Mouse (Mus musculus) heart, embryonic 14.5 days (tissue): ENCODE results near the gene Senp1. TPM values are rescaled to one million over a fixed set of nuclear protein-coding genes. Genes with fewer than 3 reads are reported as not detected.

Experiments
- ATAC-seq: fragments of 200-750 bp; cut with Nextera tagmentation; 2 replicates; pipeline ENCODE4 v1.8.0; 2017; ENCODE audit warnings: low read depth, moderate TSS enrichment; ENCODE audit not compliant: insufficient number of reproducible peaks, insufficient read depth, low FRiP score
- H3K27ac ChIP-seq, 2 experiments: fragments of 200-500 bp in 1 of 2; fragments of 300-500 bp in 1 of 2; sonication (generic) in 1 of 2; replicated peaks in 1 of 2; 2 replicates each; pipeline ENCODE4 v1.5.1; 2012 to 2014; ENCODE audit warnings: low read depth in 2 of 2, low read length in 2 of 2, control low read depth in 1 of 2, mild to moderate bottlenecking in 1 of 2, mixed read lengths in 1 of 2; ENCODE audit not compliant: control insufficient read depth in 1 of 2, insufficient read depth in 1 of 2
- H3K27me3 ChIP-seq: fragments of 300-500 bp; sonication (generic); 2 replicates; pipeline ENCODE4 v1.6.1; 2014; ENCODE audit warnings: mild to moderate bottlenecking, low read length, control low read depth; ENCODE audit not compliant: control insufficient read depth, insufficient read depth
- H3K36me3 ChIP-seq: fragments of 300-500 bp; sonication (generic); 2 replicates; pipeline ENCODE4 v1.6.1; 2014; ENCODE audit warnings: mild to moderate bottlenecking, control low read depth, low read length, mixed read lengths; ENCODE audit not compliant: control insufficient read depth, insufficient read depth
- H3K4me1 ChIP-seq, 2 experiments: fragments of 200-500 bp in 1 of 2; fragments of 300-500 bp in 1 of 2; sonication (generic) in 1 of 2; 2 replicates each; pipeline ENCODE4 v1.6.1; 2012 to 2014; ENCODE audit warnings: low read length in 2 of 2, control low read depth in 1 of 2, mixed read lengths in 1 of 2; ENCODE audit not compliant: control insufficient read depth in 2 of 2, insufficient read depth in 2 of 2
- H3K4me2 ChIP-seq: fragments of 300-500 bp; sonication (generic); 2 replicates; pipeline ENCODE4 v1.6.1; 2014; ENCODE audit warnings: mild to moderate bottlenecking, low read length
- H3K4me3 ChIP-seq, 2 experiments: fragments of 200-500 bp in 1 of 2; fragments of 300-500 bp in 1 of 2; sonication (generic) in 1 of 2; 2 replicates each; pipeline ENCODE4 v1.5.1; 2012 to 2014; ENCODE audit warnings: low read length in 2 of 2, mild to moderate bottlenecking in 2 of 2, control low read depth in 1 of 2, low read depth in 1 of 2, moderate library complexity in 1 of 2; ENCODE audit not compliant: control insufficient read depth in 1 of 2, insufficient read depth in 1 of 2
- H3K9ac ChIP-seq: fragments of 300-500 bp; sonication (generic); 2 replicates; pipeline ENCODE4 v1.6.1; 2014; ENCODE audit warnings: mild to moderate bottlenecking, low read length
- H3K9me3 ChIP-seq: fragments of 300-500 bp; sonication (generic); 2 replicates; pipeline ENCODE4 v1.6.1; 2016; ENCODE audit warnings: low read length, control low read depth; ENCODE audit not compliant: control insufficient read depth
- WGBS: fragments of 180-500 bp; shearing (Covaris S2); extraction: QIAGEN DNeasy Blood & Tissue Kit; methylation state at CpG from one replicate; pipeline ENCODE4 v1.1.7; 2014; 5-methylcytosine and 5-hydroxymethylcytosine counted together
- polyA plus RNA-seq: library from polyadenylated mRNA; unstranded; fragments of >200 nt; fragmentation: Nextera tagmentation; extraction: Ambion mirVana; gene quantifications from 2 replicates; pipeline ENCODE4 v1.2.1, GENCODE M21; 2014

The Senp1 gene
- polyA plus RNA-seq, 1 experiment from 2014 or later: 22.7 TPM

DNA sequence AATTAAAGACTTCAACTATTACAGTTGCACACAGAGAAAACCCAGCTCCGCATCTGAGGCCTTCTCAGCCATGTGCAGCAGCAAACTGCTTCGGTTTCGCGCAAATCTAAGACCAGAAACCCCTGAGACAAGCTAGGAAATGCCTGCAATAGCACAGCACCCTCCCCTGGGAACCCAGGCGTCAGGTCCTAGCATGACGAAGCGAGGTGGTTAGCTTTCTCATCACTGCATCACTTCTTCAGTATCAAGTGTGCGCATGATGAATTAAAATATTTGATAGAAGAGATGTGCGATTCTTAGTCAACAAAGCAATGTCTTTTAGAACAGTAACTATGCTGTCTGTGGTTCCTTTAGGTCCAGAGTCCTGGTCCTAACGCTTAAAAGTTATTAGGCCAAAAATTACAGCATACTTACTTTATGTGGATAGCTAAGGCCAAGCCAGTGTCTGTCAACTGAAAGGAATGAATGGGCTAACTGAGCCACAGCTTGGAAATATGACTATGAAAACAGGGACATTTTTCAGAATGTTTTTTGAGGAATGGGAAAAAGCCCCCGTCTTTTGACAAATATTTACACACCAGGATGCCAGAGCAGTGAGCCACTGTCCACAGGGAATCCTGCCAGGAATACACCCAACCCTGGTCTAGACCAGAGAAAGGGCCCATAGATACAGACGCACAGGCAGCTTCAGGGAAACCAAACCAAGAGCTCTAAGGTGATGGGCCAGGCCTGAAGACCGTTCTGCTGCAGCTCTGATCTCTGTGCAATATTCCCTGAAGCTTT lies 44.4 kb downstream of the Senp1 start:
- 91% methylated on average over 13 of the region's 13 CpGs for WGBS
- Histone ChIP-seq H3K36me3 (peaks cover 91% of the 10 kb centered on the region), H3K4me1 (no peaks in the 10 kb centered on the region), H3K4me2 (no peak overlapping the region), H3K9me3 (0 out of 2 replicates have a peak, but pooled peaks cover 7% of the 10 kb centered on the region), H3K27ac (no peak overlapping the region), H3K4me3 (no peak overlapping the region), H3K27me3 (no peaks in the 10 kb centered on the region), H3K9ac (no peak overlapping the region)
- no peak for ATAC-seq

DNA sequence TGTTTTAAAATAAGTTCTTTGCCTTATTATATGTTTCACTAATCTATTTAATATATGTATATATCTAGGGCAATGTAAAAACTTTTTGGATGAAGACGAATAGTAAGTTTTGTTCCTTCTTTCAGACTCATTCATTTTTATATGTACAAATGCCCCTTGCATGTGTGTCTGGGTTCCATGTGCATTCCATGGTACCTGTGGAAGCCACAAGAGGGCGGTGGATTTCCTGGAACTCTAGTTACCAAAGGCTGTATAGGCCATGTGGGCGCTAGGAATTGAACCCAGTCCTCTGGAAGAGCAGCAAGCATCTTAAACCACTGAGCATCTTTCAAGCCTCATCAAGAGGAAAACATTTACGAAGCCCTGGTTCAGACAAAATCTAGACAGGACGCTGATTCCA lies 49.2 kb downstream of the Senp1 start:
- Histone ChIP-seq H3K27me3 (no peaks in the 10 kb centered on the region), H3K27ac (no peak overlapping the region), H3K9me3 (0 out of 2 replicates have a peak, but pooled peaks cover 7% of the 10 kb centered on the region), H3K9ac (no peak overlapping the region), H3K4me1 (no peaks in the 10 kb centered on the region), H3K4me3 (no peak overlapping the region), H3K4me2 (no peak overlapping the region), H3K36me3 (peaks cover 99% of the 10 kb centered on the region)
- no peak for ATAC-seq
- 96% methylated on average over 5 of the region's 5 CpGs for WGBS

- Histone ChIP-seq H3K36me3 (peaks cover 99% of the 10 kb centered on the region), H3K4me3 (no peak overlapping the region), H3K4me1 (no peaks in the 10 kb centered on the region), H3K9me3 (0 out of 2 replicates have a peak, but pooled peaks cover 7% of the 10 kb centered on the region), H3K27ac (no peak overlapping the region), H3K4me2 (no peak overlapping the region), H3K9ac (no peak overlapping the region), H3K27me3 (no peaks in the 10 kb centered on the region)
- 82% methylated on average over 6 of the region's 6 CpGs for WGBS
- no peak for ATAC-seq
Measured at GRCm38 (mm10) chr15:98043967-98044366, 49.6 kb downstream of the Senp1 start.

GRCm38 (mm10) chr15:98042508-98042907 lies 51.0 kb downstream of the Senp1 start:
- ATAC-seq: no peak

DNA sequence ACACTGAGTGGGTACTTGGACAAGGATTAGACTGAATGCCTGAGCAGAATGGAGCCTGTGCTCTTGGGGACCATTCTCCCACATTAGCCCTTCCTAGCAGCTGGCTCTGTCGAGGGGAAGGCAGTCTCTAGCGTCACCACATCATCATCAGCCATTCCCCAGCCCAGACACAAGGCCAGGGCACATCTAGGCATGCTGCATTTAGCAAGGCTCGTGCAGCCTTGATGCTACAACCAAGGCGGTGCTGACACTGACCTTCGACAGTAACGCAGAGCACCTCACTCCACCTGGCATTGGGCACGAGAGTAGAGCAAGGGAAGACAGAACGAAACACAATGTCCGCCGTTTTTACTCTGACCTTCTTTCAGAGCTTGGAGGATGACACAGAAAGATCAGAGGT lies 53.9 kb downstream of the Senp1 start:
- peaks cover 78% of the 10 kb centered on the region for H3K36me3 ChIP-seq
- WGBS: 81% methylated on average over 10 of the region's 10 CpGs

More at GRCm38 (mm10) chr15:98042508-98042907, 51.0 kb downstream of the Senp1 start:
- no peak overlapping the region for H3K4me2 ChIP-seq
- 0 out of 2 replicates have a peak, but pooled peaks cover 7% of the 10 kb centered on the region for H3K9me3 ChIP-seq
- H3K9ac ChIP-seq: no peak overlapping the region
- H3K4me3 ChIP-seq: no peak overlapping the region
- no peaks in the 10 kb centered on the region for H3K4me1 ChIP-seq
- 83% methylated on average over 12 of the region's 12 CpGs for WGBS
- peaks cover 94% of the 10 kb centered on the region for H3K36me3 ChIP-seq
- H3K27me3 ChIP-seq: no peaks in the 10 kb centered on the region
- no peak overlapping the region for H3K27ac ChIP-seq

DNA sequence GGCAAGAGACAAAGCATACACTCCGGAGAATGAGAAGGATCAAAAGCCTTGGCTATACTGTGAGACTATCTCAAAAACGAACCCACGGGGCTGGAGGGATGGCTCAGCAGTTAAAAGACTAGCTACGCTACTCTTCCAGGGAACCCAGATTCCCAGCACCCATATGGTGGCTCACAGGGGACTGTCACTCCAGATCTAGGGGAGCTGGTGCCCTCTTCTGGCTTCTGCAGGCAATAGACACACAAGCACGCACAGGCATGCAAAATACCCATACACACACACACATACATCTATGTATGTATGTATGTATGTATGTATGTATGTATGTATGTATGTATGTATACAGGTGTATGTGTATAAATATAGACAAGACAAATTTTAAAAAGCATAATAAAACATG lies 57.0 kb downstream of the Senp1 start:
- Histone ChIP-seq H3K27ac (no peak overlapping the region), H3K36me3 (peaks cover 47% of the 10 kb centered on the region), H3K4me2 (no peak overlapping the region), H3K27me3 (no peaks in the 10 kb centered on the region), H3K4me1 (no peaks in the 10 kb centered on the region), H3K4me3 (no peak overlapping the region), H3K9me3 (no peaks in the 10 kb centered on the region), H3K9ac (no peak overlapping the region)
- ATAC-seq: no peak
- 90% methylated on average over 5 of the region's 5 CpGs for WGBS

More for the DNA sequence above, 53.9 kb downstream of the Senp1 start:
- no peak overlapping the region for H3K4me3 ChIP-seq
- no peak overlapping the region for H3K27ac ChIP-seq
- no peaks in the 10 kb centered on the region for H3K4me1 ChIP-seq
- H3K9ac ChIP-seq: no peak overlapping the region
- H3K9me3 ChIP-seq: 0 out of 2 replicates have a peak, but pooled peaks cover 3% of the 10 kb centered on the region
- H3K4me2 ChIP-seq: no peak overlapping the region
- ATAC-seq: no peak
- H3K27me3 ChIP-seq: no peaks in the 10 kb centered on the region

DNA sequence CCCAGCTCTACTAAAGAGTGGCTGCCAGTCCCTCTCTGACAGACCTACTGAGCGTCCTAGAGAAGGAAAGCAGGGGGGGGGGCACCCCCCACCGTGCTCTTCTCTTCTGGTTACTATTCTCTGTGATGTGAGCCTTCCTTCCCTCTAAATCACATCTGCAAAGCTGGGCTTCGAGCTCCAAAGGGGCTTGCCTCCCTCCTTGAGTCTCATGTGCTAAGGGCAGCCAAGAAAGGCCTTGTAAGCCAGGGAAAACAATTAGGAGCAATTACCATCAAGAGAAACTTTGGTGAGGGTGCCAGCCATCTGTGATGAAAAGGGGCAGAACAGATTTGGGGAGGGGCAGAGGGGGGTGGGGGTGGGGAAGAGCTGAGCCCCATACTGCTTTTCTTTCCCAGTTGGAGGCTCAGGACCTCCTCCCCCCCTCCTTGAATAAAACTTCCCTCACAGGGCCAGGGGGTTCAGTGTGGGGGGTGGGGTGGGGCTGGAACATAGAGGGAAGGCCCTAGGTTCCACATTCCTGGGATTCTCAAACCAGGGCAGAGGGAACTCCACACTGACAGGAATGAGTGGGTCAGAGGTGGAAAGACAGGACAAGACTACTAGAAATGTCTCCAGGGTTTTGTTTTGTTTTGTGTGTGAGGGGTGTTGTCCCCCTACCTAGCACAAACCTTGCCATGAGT lies 58.3 kb downstream of the Senp1 start:
- H3K9ac ChIP-seq: no peak overlapping the region
- H3K36me3 ChIP-seq: peaks cover 33% of the 10 kb centered on the region
- H3K4me3 ChIP-seq: no peak overlapping the region
- H3K27ac ChIP-seq: no peak overlapping the region
- H3K27me3 ChIP-seq: no peaks in the 10 kb centered on the region
- H3K4me1 ChIP-seq: no peaks in the 10 kb centered on the region
- 25% methylated on average over 3 of the region's 3 CpGs for WGBS
- H3K9me3 ChIP-seq: no peaks in the 10 kb centered on the region
- no peak for ATAC-seq
- no peak overlapping the region for H3K4me2 ChIP-seq
